Mouse (Mus musculus): ENCODE results near the gene Frmd5.

- TF ChIP-seq POLR2A (IDR thresholded peaks at IDR 0.05; ENCODE audit: low read depth, low read length): no peak
- no peak for TF ChIP-seq CTCF (IDR thresholded peaks at IDR 0.05; ENCODE audit: borderline replicate concordance, insufficient read depth, low read length)
Measured at GRCm38 (mm10) chr2:121570049-121570448, 236.8 kb downstream of the Frmd5 start.
